Mouse (Mus musculus): ENCODE measurements around the gene Glod4.
A peak's percentile ranks its signal among the peaks of the same experiment; 100 is the strongest.

GRCm38 (mm10) chr11:76167079-76167765, 76.3 kb downstream of the Glod4 start:
- TF ChIP-seq CTCF (conservative IDR thresholded peaks at IDR 0.05; ENCODE audit: insufficient read depth, insufficient read length, low read depth, low read length), result peak; percentile 40
- no peak for TF ChIP-seq POLR2A (IDR thresholded peaks at IDR 0.05; ENCODE audit: low read depth, low read length)

All from kidney, adult 2 months (tissue).